Mouse (Mus musculus) mature B cell (primary cell): ENCODE results near the gene Tenm2.

ENCODE experiments used
- in situ Hi-C: fragments of 300-500 bp; cut with MboI; formaldehyde crosslinking; loops from 2 replicates; pipeline ENCODE4 v1.14.3; 2019

Tenm2 gene

DNA sequence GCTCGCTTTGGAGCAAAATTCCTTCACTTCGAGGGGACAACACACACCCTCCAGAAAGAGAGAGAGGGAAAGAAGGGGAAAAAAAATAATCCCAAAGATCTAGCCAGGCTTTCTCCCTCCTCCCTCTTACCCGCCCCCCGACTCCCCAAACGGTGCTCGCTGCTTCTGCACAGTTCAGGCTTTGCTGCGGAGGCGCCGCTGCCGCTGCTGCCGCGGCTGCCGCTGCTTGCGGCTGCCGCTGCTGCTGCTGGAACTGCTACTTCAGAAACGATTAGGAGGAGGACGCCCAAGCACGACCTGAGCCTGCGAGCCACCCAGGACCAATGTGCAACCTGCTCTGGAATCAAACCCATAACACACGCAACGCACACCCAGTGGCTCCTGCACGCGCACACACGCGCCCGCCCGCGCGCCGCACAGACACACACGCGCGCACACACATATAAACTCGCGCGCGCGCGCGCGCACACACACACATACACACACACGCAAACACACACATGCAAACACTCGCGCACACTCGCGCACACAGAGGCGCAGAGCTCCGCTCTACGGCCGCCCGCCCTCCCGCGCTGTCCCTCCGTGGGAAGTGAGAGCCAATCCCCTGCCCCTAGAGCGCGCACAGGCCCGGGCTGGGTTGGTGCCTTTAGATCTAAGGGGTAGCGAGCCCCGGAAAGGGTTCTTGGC, at the start of gene Tenm2:
TSS of gene Tenm2 (minus strand) at position 51 of the 687 bp plus-strand sequence.
- in situ Hi-C loops: no loop called here

GRCm38 (mm10) chr11:37285186-37285585, 49.4 kb upstream of the Tenm2 start:
- in situ Hi-C loops: no loop called here

DNA sequence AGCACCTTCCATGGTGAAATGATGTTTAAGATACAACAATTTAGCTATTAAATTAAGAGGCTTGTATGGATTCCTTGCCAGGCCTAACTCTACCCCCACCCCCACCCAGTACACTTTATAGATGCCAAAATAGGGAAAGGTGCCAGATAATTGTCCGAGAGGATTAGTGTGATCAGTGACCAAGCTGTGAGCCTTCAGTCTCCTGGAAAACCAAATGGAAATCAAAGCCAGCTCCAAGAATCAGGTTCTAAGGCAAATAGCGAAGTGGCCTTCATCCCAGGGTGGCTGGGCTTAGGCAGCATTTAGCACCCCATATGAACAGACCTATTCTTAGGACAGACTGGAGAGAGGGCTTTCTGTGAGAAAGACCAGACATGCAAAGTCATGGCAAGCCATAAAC, 13.0 kb upstream of the Tenm2 start:
- in situ Hi-C loops: no loop called here

DNA sequence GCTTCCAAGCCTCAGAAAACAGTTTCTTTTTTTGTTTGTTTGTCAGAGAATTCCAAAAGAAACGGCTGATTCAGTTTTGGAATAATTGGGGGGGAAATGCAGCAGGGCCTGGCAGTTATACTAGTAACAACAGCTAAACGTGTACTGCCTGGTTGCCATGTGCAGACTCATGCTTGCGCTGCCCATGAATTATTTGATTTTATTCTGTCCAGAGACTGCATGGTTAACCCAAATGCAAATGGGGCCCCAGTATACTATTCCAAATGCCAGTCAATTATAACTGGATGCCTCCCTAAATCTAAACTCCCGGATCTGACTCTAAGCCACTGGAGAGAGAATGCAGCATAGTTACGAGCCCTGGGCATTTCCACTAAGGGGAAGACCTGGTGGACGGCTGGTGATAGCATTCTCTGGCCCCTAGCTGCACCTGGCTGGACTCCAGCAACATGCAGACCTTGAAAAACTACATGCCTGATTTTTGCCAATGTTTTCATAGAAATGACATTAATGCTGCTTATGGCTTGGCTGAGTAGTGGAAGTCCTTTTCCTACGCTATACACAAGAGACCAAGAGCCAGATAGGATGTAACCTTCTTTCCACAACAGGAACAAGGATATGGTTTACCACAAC, 1.4 kb upstream of the Tenm2 start:
- in situ Hi-C loops: no loop called here

DNA sequence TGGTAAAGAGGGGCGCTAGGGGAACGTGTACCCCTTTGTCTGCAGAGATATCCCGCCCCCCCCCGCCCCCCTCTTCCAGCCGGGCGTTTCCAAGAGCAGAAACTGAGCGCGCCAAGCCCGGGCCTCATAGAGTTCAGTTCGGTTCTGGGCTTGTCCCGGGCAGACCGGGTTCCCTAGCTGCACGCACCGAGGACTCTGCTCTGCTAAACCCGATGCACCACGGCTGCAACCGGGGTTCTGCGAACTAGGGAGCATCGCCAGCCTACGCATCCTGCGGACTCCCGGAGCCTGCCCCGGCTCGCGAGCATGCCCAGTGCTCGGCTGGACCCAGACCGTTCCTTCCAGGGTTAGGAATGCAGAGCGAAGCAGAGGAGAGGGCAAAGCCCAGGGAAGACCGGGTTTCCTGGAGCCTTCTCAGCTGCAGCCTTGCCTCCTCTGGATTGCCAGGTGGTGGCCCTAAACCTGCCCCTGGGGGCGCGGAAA, 878 bp upstream of the Tenm2 start:
- in situ Hi-C loops: no loop called here

GRCm38 (mm10) chr11:37235021-37235795, 556 bp downstream of the Tenm2 start:
- in situ Hi-C loops: no loop called here

GRCm38 (mm10) chr11:37227404-37227803, 8.4 kb downstream of the Tenm2 start:
- in situ Hi-C loops: no loop called here

GRCm38 (mm10) chr11:37226943-37227342, 8.8 kb downstream of the Tenm2 start:
- in situ Hi-C loops: no loop called here

DNA sequence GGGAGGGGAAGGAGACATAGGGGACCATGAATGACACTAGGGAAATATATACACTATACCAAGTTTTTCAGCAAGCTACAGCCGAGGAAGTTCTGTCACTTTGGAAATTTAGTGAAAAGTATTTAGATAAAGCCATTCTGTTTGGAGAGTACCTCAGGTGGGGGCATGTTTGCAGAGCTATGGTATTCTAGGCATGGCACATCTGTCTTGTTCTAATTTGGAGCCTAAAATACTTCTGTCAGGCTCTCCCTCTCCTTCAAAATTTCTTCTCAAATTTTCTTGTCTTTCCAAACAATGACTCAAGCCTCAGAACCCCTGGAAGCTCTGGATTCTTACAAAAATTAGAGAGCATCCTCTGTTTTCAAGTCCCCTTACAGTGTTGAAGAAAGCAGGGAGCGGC, 13.0 kb downstream of the Tenm2 start:
- in situ Hi-C loops: no loop called here

- in situ Hi-C loops: no loop called here
Measured at GRCm38 (mm10) chr11:37222056-37222455, 13.7 kb downstream of the Tenm2 start.

GRCm38 (mm10) chr11:37220921-37221320, 14.8 kb downstream of the Tenm2 start:
- in situ Hi-C loops: no loop called here

GRCm38 (mm10) chr11:37186132-37186531, 49.6 kb downstream of the Tenm2 start:
- in situ Hi-C loops: no loop called here

- in situ Hi-C loops: no loop called here
Measured at GRCm38 (mm10) chr11:37177426-37177825, 58.3 kb downstream of the Tenm2 start.

GRCm38 (mm10) chr11:37153933-37154880, 81.6 kb downstream of the Tenm2 start:
- in situ Hi-C loops: no loop called here

DNA sequence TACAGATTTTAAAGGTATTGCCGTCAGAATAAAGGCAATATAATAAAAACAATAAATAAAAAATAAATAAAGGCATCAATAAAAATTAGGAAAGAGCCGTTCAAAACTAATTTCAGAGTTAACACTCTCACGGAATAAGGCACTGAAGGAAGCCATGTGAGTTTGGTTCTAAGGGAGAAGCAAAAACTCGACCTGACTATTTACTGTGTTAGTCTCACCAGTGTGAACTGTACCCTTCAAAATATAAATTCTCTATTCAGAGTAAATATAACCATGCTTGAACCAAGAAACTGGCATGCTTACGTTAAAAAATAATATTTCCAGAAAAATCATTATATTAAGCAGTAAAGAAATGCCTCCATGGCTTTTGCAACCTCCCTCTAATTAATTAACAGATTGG, 82.4 kb downstream of the Tenm2 start:
- in situ Hi-C loops: no loop called here

GRCm38 (mm10) chr11:37150011-37150410, 85.8 kb downstream of the Tenm2 start:
- in situ Hi-C loops: no loop called here

DNA sequence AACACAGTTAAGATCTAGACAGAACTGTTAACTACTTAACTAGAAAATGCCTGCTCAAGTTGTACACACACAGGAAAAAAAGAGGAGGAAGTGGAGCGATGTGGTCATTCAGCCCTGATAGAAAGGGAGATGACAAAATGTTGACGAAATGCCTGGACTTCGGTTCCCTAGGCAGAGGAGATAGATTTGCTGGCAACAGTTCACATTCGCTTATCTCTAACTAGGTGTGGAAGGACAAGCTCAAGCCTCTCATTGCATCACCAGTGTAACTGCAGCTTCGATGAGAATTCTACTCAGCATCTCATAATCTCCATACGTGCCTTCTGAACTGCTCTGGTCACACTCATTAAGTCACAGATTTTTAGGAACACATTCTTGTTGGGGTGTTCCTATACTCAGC, 91.8 kb downstream of the Tenm2 start:
- in situ Hi-C loops: no loop called here

DNA sequence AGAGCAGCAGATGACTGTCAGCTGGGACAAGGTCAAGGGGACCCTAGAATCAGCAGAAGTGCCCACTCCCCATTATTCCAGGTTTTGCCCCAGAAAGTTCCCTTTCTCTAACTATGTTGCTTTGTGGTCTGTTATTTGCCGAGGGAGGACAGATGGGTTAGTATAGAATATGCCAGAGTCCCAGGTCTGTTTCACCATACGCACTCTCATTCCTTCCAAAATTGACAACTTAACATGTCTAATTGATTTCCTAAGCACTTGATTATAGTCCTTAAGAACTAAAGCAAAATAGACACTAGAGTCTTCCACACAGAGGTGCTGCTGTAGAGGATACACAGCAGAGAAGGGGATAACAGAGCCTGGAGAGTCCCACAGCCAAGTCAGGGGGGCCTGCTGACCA, 92.3 kb downstream of the Tenm2 start:
- in situ Hi-C loops: no loop called here

DNA sequence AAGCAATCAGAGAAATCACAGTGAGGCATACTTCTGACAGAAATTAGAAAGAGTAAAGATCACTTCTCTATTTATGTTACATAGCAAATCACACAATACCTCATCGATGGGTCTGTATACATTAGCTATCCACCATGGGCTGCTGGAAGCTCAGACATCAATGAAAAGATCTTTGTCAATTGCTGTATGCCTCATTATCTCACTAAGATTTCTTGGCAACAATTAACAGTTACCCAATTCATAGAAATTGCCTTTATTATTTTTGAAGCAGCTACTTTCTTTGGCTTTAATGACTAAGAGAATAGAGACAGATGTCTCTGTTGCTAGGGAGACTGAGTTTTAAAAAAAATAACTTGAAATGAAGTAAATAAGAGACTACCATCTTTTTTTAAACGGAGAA, 106.9 kb downstream of the Tenm2 start:
- in situ Hi-C loops: no loop called here

DNA sequence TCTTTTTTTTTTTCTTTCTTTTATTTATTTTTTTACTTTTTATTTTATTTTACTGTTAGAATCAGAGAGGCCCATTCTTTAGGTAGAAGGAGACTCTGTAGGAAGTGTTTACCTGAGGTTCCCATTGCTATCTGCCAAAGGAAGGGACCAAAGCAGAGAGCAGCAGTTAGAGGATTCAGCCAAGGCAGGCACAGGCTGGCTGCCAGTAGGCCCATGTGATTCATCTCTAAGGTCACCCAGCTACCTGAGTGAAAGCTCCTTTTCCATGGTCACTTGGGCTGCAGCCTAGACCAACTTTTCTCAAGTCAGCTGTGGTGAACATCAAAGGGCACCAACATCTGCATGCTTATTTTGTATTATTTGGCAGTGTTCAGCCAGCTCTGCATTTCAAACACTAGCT, 117.7 kb downstream of the Tenm2 start:
- in situ Hi-C loops: no loop called here

DNA sequence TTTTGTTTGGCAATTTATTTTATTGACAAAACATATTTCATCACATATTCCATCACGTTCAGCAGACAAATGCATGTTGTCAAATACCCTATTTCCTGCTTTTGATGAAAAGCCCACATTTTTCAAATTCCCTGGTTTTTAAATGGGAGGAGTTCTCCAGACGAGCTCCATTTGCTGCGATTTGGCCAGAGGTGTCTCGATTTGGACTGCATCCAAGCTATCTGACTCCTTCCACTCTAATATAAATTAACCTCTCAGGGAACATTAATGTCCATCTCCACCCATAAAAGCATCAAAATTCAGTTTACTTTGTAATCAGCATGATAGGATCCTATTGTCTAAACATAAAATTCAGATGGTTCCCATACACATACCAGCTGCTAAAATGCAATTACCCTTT, 120.6 kb downstream of the Tenm2 start:
- in situ Hi-C loops: no loop called here

DNA sequence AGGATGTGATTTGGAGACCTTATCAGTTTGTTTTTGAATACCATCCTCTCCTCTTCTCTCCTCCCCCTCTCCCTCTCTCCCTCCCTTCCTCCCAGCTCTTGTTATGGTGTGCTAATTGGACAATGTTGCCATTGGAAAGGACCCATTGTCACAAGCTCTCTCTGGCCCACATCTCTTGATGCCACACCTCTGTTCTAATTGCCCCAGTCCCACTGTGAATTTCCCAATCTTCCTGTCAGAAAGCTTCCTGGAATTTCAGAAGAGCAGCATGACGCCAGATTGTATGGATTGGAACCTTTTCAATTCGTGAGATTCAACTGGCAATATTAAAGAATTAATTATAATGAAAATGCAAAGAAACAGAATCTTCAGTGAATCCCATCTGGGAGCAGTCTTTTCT, 128.7 kb downstream of the Tenm2 start:
- in situ Hi-C loops: no loop called here
